Mouse (Mus musculus): ENCODE data around the gene Anp32a.

Anp32a gene

DNA sequence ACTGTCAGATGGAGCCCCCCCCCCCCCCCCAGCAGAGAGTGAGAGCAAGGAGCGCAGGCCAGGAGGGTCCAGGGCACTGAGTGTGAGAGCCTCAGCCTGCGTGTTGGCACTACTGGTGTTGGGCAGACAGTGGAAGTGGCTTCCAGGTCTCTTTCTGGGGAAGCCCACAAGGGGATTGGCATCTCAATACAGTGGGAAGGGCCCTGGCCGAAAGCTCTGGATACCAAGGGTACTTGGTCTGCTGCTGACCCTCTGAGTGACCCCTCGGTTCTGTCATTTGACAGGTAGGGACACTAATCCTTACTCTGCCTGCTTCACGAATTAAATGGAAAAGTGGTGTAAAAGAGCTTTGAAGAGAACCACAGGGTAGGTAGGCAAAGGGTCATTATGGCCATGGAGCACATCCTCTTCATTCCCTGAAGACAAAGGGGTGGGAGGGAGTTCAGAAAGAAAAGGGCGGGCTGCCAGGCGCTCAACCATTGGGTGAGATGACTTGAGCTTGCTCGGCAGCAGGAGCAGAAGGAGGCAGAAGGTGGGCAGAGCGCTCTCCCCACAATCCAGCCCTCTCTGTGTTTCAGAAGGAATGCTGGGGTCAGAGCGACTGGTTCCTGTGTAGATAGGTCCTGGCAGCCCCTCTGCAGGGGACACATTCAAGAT is 79.3 kb downstream of the Anp32a start:
- DNase-seq: no peak

- DNase-seq: peak; percentile 85
Observed at GRCm38 (mm10) chr9:62421027-62421426, 79.9 kb downstream of the Anp32a start.

GRCm38 (mm10) chr9:62421911-62422310 is 80.8 kb downstream of the Anp32a start:
- no peak for DNase-seq

GRCm38 (mm10) chr9:62422926-62423325 is 81.8 kb downstream of the Anp32a start:
- no peak for DNase-seq

- no peak for DNase-seq
Observed at GRCm38 (mm10) chr9:62423871-62424270, 82.8 kb downstream of the Anp32a start.

- no peak for DNase-seq
Observed at GRCm38 (mm10) chr9:62425265-62425664, 84.2 kb downstream of the Anp32a start.

- no peak for DNase-seq
Observed at GRCm38 (mm10) chr9:62426021-62426420, 84.9 kb downstream of the Anp32a start.

GRCm38 (mm10) chr9:62426531-62426930 is 85.4 kb downstream of the Anp32a start:
- DNase-seq: no peak

- DNase-seq: no peak
Observed at GRCm38 (mm10) chr9:62427010-62427409, 85.9 kb downstream of the Anp32a start.

All from embryo, embryonic 11 days (tissue).